Mouse (Mus musculus) retina, adult 2 months (tissue): ENCODE measurements around the gene Zbtb44.

ENCODE experiments used
- DNase-seq: peaks from one replicate; pipeline ENCODE4 v3.0.0-alpha.2; 2012; ENCODE audit warnings: low read depth, low spot score

Zbtb44 gene

DNA sequence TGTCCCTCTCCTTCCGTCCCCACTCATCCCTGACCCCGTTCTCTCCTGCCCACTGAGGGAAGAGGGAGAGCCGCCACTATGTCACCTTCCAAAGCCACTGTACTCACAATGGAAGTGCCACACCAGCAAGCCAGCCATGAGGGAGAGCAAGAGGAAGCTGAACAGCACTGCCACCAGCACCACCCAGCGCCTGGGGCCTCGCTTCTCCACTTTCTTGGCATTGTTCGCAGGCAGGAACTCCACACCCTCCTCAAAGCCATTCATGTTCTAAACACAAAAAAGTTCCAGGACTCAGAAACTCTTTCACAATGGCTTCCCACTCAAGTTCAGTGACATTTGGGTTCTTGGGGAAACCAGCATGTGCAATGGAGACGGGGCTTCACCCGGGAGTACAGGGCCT, 78.0 kb downstream of the Zbtb44 start:
- DNase-seq = no peak

DNA sequence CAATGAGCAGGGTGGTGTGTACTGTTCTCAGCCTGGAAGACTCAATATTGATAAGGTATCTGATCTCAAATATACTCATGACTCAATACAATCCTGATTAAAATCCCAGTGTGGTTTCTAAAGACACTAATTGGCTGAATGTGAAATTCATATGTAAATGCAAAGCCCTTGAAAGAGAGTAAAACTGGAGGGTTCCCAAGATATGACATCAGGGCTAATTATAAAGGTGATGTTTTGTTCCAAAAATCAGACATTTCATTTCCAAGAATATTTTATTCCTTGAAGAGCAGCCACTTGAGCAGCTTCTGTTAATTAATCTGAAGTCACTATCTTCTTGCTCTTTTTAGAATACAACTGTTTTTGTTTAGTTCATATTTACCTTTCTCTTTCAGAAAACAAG, 85.1 kb downstream of the Zbtb44 start:
- DNase-seq = no peak

DNA sequence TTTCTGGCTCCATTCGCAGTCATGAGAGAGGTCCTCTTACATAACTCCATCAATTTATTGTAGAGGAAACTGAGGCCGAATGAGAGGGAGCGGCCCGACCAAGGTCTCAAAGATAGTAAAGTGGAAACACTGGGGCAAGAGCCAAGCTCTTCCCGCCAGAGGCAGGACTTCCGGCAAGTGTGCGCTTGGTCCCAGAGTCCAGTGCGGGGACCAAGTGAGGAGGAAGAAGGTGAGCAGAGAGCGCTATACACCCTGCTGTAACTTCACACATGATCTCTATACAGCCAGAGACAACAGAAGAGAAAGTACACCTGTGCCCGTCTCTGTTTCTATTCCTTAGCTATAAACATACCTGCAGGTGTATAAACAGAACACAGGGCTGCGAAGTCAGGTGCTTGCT, 86.6 kb downstream of the Zbtb44 start:
- DNase-seq = no peak

DNA sequence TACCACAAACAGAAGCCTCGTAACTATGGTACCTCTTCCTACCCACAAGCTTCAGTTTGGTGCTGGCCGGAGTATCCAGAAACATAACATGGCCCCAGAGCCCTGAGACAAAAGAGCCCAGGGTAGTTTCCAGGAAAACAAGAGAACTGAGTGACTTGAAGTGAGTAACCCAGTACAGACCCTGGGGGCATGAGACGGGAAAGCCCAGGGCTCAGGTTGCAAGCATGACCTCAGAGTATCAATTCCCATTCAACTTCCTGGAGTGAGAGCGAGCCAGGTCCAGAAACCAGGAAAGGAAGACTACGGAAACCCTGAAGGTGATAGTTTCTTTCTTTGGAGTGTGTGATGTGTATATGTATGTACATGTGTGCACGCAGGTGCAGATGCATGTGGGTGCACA, 87.0 kb downstream of the Zbtb44 start:
- DNase-seq = no peak

DNA sequence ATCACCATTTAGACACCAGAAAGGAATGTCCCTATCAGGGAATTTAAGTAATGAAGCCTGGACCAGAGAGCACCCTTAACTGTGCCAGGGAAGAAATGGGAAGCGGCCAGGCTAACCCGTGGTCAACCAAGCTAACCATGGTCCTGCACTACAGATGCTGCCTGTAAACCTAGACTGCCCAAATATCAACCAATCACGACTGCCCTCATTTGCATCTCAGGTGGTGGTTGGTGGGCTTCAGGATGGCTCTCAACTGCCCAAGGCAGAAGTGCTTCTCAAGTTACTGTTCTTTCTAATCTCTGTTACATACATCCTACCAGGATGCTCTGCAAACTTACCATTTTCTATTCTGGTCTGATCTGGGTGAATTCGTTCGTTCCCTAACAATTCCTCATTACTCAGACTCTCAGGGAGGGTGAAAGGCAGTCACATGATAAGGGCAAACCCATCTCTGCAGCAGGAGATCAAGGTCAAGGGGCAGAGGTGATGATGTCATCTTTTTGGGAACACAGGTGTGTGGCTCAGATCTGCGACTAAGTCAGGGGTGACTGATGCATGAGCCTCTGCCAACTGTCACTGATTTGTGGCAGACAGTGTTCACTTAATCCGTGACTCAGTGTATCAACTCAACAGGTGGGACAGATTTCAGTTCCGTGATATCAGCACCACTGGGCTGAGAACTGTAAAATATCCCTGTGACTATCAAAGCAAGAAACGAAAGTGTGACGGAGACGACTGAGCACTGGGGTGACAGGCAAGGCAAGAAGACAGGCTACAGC, 88.3 kb downstream of the Zbtb44 start:
- no peak for DNase-seq

DNA sequence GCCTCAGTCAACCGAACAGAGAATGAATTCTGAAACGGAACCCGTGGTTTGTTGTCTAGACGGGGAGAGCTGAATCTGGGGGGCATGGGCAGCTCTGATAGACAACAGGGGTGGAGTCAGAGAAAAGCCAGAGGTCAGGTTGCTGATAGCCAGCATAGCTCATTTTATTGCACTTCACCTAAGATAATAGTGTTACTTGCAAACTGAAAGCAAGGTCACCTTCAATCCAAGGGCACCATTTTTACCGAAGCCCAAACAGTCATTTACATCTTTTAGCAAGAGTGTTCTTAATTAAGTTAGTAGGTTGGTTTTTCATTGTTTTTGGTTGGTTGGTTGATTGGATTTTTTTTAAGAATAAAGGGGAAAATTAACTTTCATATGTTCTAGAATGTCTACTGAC, 89.0 kb downstream of the Zbtb44 start:
- no peak for DNase-seq

DNA sequence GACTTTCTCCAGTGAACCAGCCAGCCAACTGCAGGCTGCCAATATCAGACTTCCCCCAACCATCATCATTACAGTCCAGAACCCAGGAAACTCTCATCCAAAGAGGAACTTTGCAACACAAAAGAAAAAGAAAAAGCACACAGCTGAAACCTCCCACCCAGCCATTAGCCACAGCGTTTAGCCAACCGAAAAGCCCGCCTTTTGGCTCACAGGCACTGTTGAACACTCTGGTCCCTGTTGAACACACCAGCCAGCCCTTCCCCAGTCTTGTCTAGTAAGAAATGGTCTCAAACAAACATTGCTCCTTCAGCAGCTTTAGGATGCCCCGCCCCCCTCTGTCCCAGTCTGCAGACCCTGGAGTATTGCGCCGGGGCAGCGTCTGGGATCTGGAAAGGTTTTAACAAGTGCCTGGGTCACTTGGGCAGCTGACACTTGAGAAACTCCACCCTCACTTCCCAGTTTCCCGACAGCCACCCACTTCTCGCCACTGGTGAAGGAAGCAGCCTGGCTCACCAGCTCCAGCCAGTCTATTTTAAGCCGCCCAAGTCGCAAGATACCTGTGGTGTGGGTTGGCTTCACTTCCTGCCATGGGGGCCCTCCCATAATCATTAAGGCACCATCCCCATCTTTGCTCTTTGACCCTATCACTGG, 89.6 kb downstream of the Zbtb44 start:
- no peak for DNase-seq

DNA sequence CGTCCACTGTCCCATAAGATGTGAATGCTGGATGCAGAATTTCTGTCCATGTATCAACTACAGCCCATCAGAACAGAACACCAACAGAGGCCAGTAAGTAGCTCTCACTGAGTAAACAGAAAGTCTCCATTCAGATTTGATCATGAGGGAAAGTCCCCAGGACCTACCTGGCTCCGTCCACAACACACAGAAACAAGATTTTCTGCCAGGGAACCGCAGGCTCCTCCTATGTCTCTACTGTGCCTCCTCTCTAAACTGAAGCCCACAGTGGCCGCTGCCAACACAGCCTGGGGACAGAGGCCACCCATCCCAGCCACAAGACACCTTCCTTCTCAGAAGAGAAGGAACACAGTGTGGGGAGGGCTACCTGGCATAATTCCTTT, 90.1 kb downstream of the Zbtb44 start:
- DNase-seq = no peak

DNA sequence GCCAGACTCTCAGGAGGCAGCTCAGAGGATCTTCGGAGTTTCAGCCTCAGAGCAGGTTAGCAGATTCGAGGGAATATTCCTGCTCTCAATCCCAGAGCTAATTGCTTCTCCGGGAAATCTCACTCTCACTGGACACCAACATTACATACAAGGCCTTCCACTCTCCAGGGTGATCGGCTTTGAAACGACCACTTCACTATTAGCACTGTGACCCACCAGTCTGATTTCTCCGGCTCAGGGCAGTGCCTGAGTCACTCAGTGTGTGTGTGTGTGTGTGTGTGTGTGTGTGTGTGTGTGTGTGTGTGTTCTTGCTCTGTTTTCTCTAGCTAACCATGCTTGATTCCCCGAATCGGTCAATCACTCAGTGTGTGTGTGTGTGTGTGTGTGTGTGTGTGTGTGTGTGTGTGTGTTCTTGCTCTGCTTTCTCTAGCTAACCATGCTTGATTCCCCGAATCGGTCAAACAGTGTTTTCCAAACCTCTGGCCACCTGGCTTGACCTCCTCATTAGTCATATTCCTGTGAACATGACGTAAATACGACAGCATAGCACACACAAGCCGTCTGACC, 92.1 kb downstream of the Zbtb44 start:
- no peak for DNase-seq
